Mouse (Mus musculus) bone marrow macrophage, adult 2 months (primary cell): Measurements from ENCODE around the gene Nkx2-3. TPM values are rescaled to one million over a fixed set of nuclear protein-coding genes. Genes with fewer than 3 reads are reported as not detected.

Experiments
- H3K27ac ChIP-seq: 2 replicates; pipeline ENCODE4 v1.5.1; 2012; ENCODE audit warnings: low read depth, low read length; ENCODE audit not compliant: insufficient read depth
- H3K4me1 ChIP-seq: 2 replicates; pipeline ENCODE4 v1.6.1; 2012; ENCODE audit warnings: low read length; ENCODE audit not compliant: control insufficient read depth, insufficient read depth
- H3K4me3 ChIP-seq: 2 replicates; pipeline ENCODE4 v1.5.1; 2012; ENCODE audit warnings: mild to moderate bottlenecking, low read length, moderate library complexity; ENCODE audit not compliant: insufficient read depth
- CTCF ChIP-seq: IDR thresholded peaks from 2 replicates; pipeline ENCODE4 v1.5.1; 2012; ENCODE audit warnings: low read depth, mild to moderate bottlenecking, low read length, moderate library complexity
- POLR2A ChIP-seq: IDR thresholded peaks from 2 replicates; pipeline ENCODE4 v1.6.1; 2012; ENCODE audit warnings: mild to moderate bottlenecking, low read depth, low read length, borderline replicate concordance
- polyA plus RNA-seq: library from polyadenylated mRNA; stranded (reverse); fragments of >200 nt; gene quantifications from 2 replicates; pipeline ENCODE4 v1.2.4, GENCODE M21; 2012; ENCODE audit not compliant: missing spikeins, insufficient read depth, insufficient read length

Gene Nkx2-3
- polyA plus RNA-seq, 1 experiment: not detected

DNA sequence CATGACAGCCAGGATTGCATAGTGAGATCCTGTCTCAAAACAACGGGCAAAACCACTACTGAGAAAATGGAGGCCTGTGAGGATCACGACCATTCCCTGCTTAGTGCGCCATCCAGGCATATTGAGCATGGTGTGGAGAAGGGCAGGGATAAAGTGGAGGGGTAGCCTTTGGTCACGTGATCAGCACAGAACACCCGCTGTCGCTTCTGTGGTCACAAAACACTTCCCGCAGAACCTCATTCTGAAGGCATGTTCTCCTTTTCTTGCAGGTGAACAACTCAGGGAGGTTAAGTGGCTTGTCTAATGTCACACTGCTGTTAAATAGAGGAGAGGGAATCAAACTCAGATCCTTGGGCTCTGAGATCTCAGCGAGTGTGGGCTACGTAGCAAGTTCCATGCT, 33.4 kb downstream of the Nkx2-3 start:
- H3K4me1 ChIP-seq: peaks cover 9% of the 10 kb centered on the region
- no peak overlapping the region for H3K27ac ChIP-seq
- no peak overlapping the region for H3K4me3 ChIP-seq
- no peak for TF ChIP-seq CTCF
- TF ChIP-seq POLR2A: no peak

DNA sequence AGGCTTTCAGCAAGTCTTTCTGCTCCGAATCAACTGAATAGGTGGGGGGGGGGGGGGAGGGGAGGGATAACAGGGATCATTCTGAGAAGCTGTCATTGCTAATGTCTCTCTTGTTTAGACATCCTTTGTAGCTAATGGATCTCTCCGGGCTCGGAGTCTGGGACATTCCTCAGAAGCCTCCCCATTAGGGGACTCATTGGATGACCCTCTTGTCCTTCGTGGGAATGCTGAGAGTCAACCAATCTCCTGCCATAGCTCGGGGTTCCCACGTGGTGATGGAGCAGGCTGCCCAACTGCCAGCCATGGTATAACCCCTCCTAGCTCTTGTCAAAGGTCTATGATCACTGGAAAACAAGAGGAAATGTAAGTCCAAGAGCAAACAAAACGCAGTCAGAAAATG, 34.7 kb downstream of the Nkx2-3 start:
- H3K4me1 ChIP-seq: peaks cover 9% of the 10 kb centered on the region
- no peak for TF ChIP-seq CTCF
- no peak for TF ChIP-seq POLR2A
- H3K4me3 ChIP-seq: no peak overlapping the region
- no peak overlapping the region for H3K27ac ChIP-seq

DNA sequence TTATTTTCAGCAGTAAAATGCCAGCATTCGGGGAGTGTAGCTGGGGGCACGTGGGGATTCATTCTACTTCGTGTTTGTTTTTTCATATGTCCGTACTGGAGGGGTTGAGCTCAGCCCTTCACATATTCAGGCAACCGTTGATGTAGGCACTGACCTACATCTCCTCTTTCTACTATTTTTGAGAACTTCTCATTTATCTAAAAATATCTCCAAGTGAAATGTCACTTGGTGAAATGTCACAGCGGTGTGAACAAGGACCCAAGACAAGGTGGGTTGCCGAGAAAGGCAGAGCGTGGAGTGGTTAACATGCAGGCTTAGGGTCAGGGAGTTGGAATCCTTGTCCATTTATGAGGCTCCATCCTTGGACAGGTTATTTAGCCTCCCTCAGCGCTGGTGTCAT, 35.1 kb downstream of the Nkx2-3 start:
- Histone ChIP-seq H3K27ac (no peak overlapping the region), H3K4me1 (peaks cover 9% of the 10 kb centered on the region), H3K4me3 (no peak overlapping the region)
- TF ChIP-seq CTCF: no peak
- TF ChIP-seq POLR2A: no peak

DNA sequence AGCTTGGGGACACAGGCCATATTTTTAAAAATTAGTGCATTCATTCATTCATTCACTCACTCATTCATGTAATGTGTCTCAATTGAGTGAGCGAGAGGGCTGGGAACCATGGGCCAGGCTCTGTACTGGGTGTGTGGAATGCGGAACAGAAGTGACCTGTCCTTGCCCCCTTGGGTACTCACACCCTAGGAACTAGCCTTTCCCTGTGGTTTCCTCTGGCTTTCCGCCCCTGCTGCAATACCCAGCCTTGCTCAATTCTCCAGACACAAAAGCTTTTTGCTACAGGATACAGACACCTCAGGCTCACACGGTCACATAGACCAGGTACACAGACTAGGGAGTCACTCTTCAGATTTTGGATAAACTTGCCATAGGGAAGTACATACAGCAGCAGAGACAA, 36.2 kb downstream of the Nkx2-3 start:
- peaks cover 9% of the 10 kb centered on the region for H3K4me1 ChIP-seq
- no peak overlapping the region for H3K4me3 ChIP-seq
- H3K27ac ChIP-seq: no peak overlapping the region
- TF ChIP-seq CTCF (no peak), POLR2A (no peak)

DNA sequence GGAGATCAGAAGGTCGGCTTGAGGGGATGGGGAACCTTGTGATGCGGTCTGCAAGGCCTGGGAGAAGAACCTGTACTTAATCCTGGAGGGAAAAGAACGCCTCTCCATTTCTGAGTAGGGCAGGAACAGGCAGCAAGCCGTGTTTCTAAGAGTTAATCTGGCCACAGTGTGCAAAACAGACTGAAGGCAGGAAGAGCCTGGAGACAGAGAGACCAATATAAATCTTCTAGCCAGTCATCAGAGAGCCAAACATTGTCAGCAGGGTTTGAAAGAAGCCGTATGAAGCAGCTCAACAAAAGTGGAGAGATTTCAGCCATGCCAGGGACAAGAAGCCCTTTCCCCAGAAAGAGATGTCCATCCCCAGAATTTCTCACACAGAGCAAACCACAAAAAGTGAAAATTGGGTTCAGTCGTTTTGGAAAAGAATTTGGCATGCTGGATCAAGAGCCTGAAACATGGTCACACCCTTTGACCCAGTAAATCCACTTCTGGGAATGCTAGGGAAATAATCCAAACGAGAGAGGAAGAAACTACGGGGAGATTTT, 39.2 kb downstream of the Nkx2-3 start:
- Histone ChIP-seq H3K4me3 (no peak overlapping the region), H3K4me1 (peaks cover 9% of the 10 kb centered on the region), H3K27ac (no peak overlapping the region)
- TF ChIP-seq CTCF (no peak), POLR2A (no peak)

DNA sequence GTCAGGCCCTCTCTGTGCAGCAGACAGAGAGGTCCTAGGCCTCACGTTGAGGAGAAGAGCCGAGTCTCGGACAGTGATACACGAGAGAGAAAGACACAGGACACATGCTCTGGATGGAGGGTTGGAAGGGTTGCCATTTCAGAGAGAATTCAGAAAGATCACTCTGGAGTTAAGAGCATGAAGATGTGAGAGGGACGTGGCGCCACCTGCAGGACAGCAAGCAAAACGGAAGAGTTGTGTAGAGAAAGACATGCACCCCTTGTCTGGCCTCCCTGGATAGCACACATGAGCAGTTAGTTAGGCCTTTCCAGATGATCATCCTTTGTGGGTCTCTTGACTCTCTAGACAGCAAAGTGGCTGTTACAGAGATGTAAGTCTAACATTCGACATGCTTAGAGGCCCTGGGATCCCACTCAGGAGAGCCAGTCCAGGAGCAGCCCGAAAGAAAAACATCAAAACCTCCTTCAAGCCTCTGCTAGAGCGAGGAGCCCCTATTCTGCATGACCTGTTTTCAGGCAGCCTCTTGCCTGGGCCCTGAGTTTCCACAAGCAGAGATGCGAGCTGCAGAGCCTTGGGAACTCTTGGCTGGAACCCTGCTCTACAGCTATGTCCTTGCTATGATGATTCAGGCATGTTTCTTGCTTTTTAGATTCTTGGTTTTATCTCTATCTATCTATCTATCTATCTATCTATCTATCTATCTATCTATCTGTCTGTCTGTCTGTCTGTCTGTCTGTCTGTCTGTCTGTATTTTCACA, 43.8 kb downstream of the Nkx2-3 start:
- TF ChIP-seq CTCF: peak; percentile 82
- TF ChIP-seq POLR2A: no peak
- Histone ChIP-seq H3K27ac (no peak overlapping the region), H3K4me3 (no peak overlapping the region), H3K4me1 (no peaks in the 10 kb centered on the region)

DNA sequence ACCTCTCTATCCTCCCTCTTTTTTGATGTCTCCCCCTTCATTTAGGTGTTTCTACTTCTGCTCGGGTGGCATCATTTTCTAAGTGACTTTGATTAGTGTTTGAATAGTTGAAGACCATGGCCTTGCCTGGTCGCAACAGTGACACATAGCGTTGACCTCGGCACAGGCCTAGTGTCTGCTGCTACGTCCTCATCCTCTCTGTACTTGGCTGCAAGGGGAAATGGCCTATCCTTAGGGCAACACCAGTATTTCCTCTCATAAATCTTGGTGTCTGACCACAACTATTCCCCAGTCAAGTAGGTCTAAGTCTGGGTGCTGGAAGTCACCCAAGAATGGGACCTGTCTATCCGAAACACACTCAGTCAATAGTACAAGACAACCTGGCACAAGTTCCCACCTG, 47.5 kb downstream of the Nkx2-3 start:
- Histone ChIP-seq H3K4me1 (no peaks in the 10 kb centered on the region), H3K27ac (no peak overlapping the region), H3K4me3 (no peak overlapping the region)
- TF ChIP-seq CTCF: no peak
- TF ChIP-seq POLR2A: no peak

DNA sequence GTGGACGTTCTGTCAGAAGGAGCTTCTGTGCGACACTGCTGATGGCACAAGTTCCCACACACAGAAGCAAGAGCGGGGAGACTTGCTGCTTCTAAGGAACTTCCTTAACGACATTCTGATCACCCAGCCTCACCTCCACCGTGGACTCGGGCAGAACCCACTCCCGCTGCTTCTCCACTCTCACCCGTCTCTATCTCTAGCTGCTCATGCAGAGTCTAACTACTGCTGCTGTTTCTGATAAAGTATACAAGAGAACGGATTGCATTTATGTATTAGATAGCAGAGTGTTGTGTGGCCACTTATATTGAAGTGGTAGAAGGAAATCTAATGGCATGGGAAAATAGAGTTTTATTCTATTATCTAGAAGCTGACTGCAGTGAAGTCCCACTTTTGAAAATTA, 48.6 kb downstream of the Nkx2-3 start:
- H3K4me1 ChIP-seq: no peaks in the 10 kb centered on the region

DNA sequence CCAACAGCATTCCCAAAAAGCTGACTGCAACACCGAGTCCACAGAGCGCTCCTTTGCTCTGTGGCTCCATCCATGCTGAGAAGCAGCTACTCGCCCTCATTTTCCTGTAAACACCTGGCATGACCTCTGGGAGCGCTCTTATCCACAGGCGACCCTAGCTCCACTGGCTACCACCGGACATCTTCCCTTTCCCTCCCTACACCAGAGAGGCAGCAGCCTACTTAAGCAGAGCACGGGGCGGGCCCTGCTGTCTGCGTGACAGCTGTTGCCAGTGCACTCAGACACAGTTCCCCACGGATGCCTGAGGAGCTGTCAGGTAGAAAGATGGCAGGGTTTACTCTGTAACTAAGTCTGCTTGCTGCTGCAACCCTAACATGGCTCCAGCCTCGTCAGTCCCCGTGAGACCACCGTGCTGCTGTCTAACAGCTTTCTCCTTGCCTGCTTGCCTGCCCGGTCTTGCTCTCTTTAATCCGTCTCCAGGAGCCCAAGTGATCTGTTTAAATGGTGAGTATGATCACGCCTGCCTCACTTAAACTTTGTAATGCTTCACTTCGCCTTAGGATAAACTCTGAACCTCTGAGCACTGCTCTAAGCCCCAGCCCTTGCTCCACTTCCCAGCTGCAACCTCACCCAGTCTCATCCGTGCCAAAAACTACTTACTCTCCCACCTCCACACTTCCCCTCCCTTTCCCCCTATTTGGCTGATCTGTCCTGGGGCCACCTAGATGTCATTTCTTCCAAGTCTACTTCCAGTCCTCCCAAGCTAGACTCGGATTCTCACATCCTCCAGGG, 50.2 kb downstream of the Nkx2-3 start:
- Histone ChIP-seq H3K4me3 (no peak overlapping the region), H3K27ac (no peak overlapping the region), H3K4me1 (peaks cover 11% of the 10 kb centered on the region)
- TF ChIP-seq CTCF (no peak), POLR2A (no peak)

More for the DNA sequence above, 48.6 kb downstream of the Nkx2-3 start:
- Histone ChIP-seq H3K27ac (no peak overlapping the region), H3K4me3 (no peak overlapping the region)
- TF ChIP-seq CTCF: no peak
- TF ChIP-seq POLR2A: no peak

DNA sequence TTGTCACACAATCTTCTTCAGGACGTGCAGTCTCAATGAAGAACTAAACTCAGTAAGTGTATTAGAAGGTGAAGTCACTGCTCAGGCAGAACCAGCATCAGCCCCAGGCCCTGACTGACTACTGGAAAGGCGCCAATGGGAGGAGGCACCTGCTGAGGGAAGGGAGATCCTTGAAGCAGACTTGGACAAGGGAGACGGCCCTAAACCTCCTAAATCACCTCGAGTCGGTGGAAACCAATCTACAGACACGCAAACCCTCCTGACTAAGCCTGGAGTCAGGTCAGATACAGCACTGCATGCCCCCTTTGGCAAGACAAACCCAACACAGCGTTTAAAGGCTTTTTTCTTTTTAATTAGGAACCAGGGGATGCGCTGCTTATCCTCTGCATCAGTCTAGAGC, 51.3 kb downstream of the Nkx2-3 start:
- Histone ChIP-seq H3K27ac (no peak overlapping the region), H3K4me1 (peaks cover 22% of the 10 kb centered on the region), H3K4me3 (no peak overlapping the region)
- TF ChIP-seq POLR2A (no peak), CTCF (no peak)

Other genes starting within 250 kb of the Nkx2-3 start
- gene Hpse2, start 224.0 kb upstream of the Nkx2-3 start, polyA plus RNA-seq: not detected in 2 replicates
- gene Cnnm1, start 171.9 kb upstream of the Nkx2-3 start, polyA plus RNA-seq: not detected in 2 replicates
- 49.3 and 53.5 TPM in 2 replicates for gene Got1, start 87.7 kb upstream of the Nkx2-3 start, polyA plus RNA-seq
- 34.1 and 40.1 TPM in 2 replicates for gene Slc25a28, start 62.6 kb downstream of the Nkx2-3 start, polyA plus RNA-seq
- gene Entpd7, start 77.3 kb downstream of the Nkx2-3 start, polyA plus RNA-seq: 23.4 and 26.1 TPM in 2 replicates
- 12.3 and 12.4 TPM in 2 replicates for gene Cutc, start 140.7 kb downstream of the Nkx2-3 start, polyA plus RNA-seq
- 18.5 and 20.5 TPM in 2 replicates for gene Cox15, start 140.7 kb downstream of the Nkx2-3 start, polyA plus RNA-seq
- gene Abcc2, start 169.9 kb downstream of the Nkx2-3 start, polyA plus RNA-seq: 0.57 and 0.78 TPM in 2 replicates